Mouse (Mus musculus) megakaryocyte, embryonic 14.5 days (primary cell): ENCODE measurements at regions not wholly inside any gene's neighbourhood (a gene's known extent, or its start where the extent isn't known, plus 50 kb on each side); places are given as distances from the start of the nearest gene placed in this dataset.

Source experiments
- FLI1 ChIP-seq: IDR thresholded peaks from 2 replicates; pipeline ENCODE4 v1.6.1; 2012; ENCODE audit warnings: low read length, inconsistent platforms, mixed read lengths
- GATA1 ChIP-seq: IDR thresholded peaks from 3 replicates; pipeline ENCODE4 v1.6.1; 2012; ENCODE audit warnings: mixed read lengths, low read length, inconsistent platforms, borderline replicate concordance

GRCm38 (mm10) chr8:34662532-34662931 lies 551.0 kb upstream of the Gm10131 start:
- TF ChIP-seq GATA1: no peak
- no peak for TF ChIP-seq FLI1
